Mouse (Mus musculus): Measurements from ENCODE around the gene Ankzf1. TPM values are rescaled to one million over a fixed set of nuclear protein-coding genes. Genes with fewer than 3 reads are reported as not detected.

The Ankzf1 gene
- polyA plus RNA-seq (2014; fragmentation: Nextera tagmentation; extraction: Ambion mirVana): 12.8 and 14.9 TPM in 2 replicates

GRCm38 (mm10) chr1:75191622-75192402 lies at the start of gene Ankzf1, which contains the start of gene Atg9a:
Gene Ankzf1 (plus strand): TSS chr1:75192151.
Gene Atg9a (minus strand): TSS chr1:75192196.
- under 1% methylated on average over 50 of the region's 56 CpGs for WGBS
- H3K4me1 ChIP-seq (replicated peaks; ENCODE audit: control insufficient read depth, insufficient read depth, low read length): no peaks in the 10 kb centered on the region
- ATAC-seq (ENCODE audit: low FRiP score) (peak; percentile 100), DNase-seq (ENCODE audit: low spot score) (peak; percentile 92)
- no peaks in the 10 kb centered on the region for H3K36me3 ChIP-seq (ENCODE audit: control insufficient read depth, insufficient read depth, low read length)
- no peaks in the 10 kb centered on the region for H3K27me3 ChIP-seq (ENCODE audit: control insufficient read depth, insufficient read depth, low read length)
- no peaks in the 10 kb centered on the region for H3K9me3 ChIP-seq (ENCODE audit: control insufficient read depth, low read length)
- H3K27ac ChIP-seq (ENCODE audit: low read depth, low read length): peak within 1 kb of the TSS; percentile 90
- peak within 1 kb of the TSS; percentile 78 for H3K4me3 ChIP-seq (ENCODE audit: low read depth, low read length)
- peak within 1 kb of the TSS; percentile 87 for H3K9ac ChIP-seq (ENCODE audit: low read depth, low read length)
- H3K4me2 ChIP-seq (replicated peaks; ENCODE audit: low read depth, low read length): peak within 1 kb of the TSS; percentile 95

- Histone ChIP-seq H3K9me3 (ENCODE audit: control insufficient read depth, low read length) (no peaks in the 10 kb centered on the region), H3K27me3 (ENCODE audit: control insufficient read depth, insufficient read depth, low read length) (no peaks in the 10 kb centered on the region), H3K27ac (ENCODE audit: low read depth, low read length) (peak within 1 kb of the TSS; percentile 95), H3K4me1 (replicated peaks; ENCODE audit: control insufficient read depth, insufficient read depth, low read length) (peaks cover 9% of the 10 kb centered on the region; the same call in 1 of the 2 replicates), H3K36me3 (ENCODE audit: control insufficient read depth, insufficient read depth, low read length) (peaks cover 11% of the 10 kb centered on the region; the same call in 1 of the 2 replicates), H3K9ac (ENCODE audit: low read depth, low read length) (peak within 1 kb of the TSS; percentile 85), H3K4me2 (replicated peaks; ENCODE audit: low read depth, low read length) (peak within 1 kb of the TSS; percentile 86), H3K4me3 (ENCODE audit: low read depth, low read length) (peak within 1 kb of the TSS; percentile 78)
- under 1% methylated on average over 83 of the region's 91 CpGs for WGBS
- peak; percentile 98 for DNase-seq (ENCODE audit: low spot score)
- ATAC-seq (ENCODE audit: low FRiP score): peak; percentile 91
These were observed 49.4 kb upstream of the Ankzf1 start, which contains the start of the genes Cnppd1 and Retreg2 for GRCm38 (mm10) chr1:75142301-75143261. Gene Cnppd1 (minus strand): TSS chr1:75142711. Gene Retreg2 (plus strand): TSS chr1:75142778.

- Histone ChIP-seq H3K36me3 (ENCODE audit: control insufficient read depth, insufficient read depth, low read length) (peaks cover 7% of the 10 kb centered on the region; the same call in 1 of the 2 replicates), H3K27ac (ENCODE audit: low read depth, low read length) (no peak overlapping the region), H3K9me3 (ENCODE audit: control insufficient read depth, low read length) (no peaks in the 10 kb centered on the region), H3K27me3 (ENCODE audit: control insufficient read depth, insufficient read depth, low read length) (no peaks in the 10 kb centered on the region), H3K4me3 (ENCODE audit: low read depth, low read length) (no peak overlapping the region), H3K9ac (ENCODE audit: low read depth, low read length) (no peak overlapping the region), H3K4me1 (replicated peaks; ENCODE audit: control insufficient read depth, insufficient read depth, low read length) (peaks cover 9% of the 10 kb centered on the region; the same call in 1 of the 2 replicates), H3K4me2 (replicated peaks; ENCODE audit: low read depth, low read length) (no peak overlapping the region)
- DNase-seq (ENCODE audit: low spot score) (no peak), ATAC-seq (ENCODE audit: low FRiP score) (no peak)
- WGBS: 92% methylated on average over 3 of the region's 3 CpGs
These were observed 46.4 kb upstream of the Ankzf1 start for GRCm38 (mm10) chr1:75145589-75145988.

GRCm38 (mm10) chr1:75147411-75148135 lies 44.4 kb upstream of the Ankzf1 start:
- DNase-seq (ENCODE audit: low spot score): no peak
- no peak overlapping the region for H3K27ac ChIP-seq (ENCODE audit: low read depth, low read length)
- H3K9me3 ChIP-seq (ENCODE audit: control insufficient read depth, low read length): no peaks in the 10 kb centered on the region
- ATAC-seq (ENCODE audit: low FRiP score): no peak
- peaks cover 7% of the 10 kb centered on the region; the same call in 1 of the 2 replicates for H3K36me3 ChIP-seq (ENCODE audit: control insufficient read depth, insufficient read depth, low read length)
- H3K4me2 ChIP-seq (replicated peaks; ENCODE audit: low read depth, low read length): no peak overlapping the region
- no peak overlapping the region for H3K4me3 ChIP-seq (ENCODE audit: low read depth, low read length)
- no peaks in the 10 kb centered on the region for H3K27me3 ChIP-seq (ENCODE audit: control insufficient read depth, insufficient read depth, low read length)
- no peak overlapping the region for H3K9ac ChIP-seq (ENCODE audit: low read depth, low read length)
- peaks cover 7% of the 10 kb centered on the region; the same call in 1 of the 2 replicates for H3K4me1 ChIP-seq (replicated peaks; ENCODE audit: control insufficient read depth, insufficient read depth, low read length)
- 85% methylated on average over 7 of the region's 7 CpGs for WGBS

GRCm38 (mm10) chr1:75148727-75149126 lies 43.2 kb upstream of the Ankzf1 start:
- no peak overlapping the region for H3K4me3 ChIP-seq (ENCODE audit: low read depth, low read length)
- ATAC-seq (ENCODE audit: low FRiP score) (no peak), DNase-seq (ENCODE audit: low spot score) (no peak)
- 92% methylated on average over 4 of the region's 4 CpGs for WGBS
- H3K27ac ChIP-seq (ENCODE audit: low read depth, low read length): no peak overlapping the region
- H3K9me3 ChIP-seq (ENCODE audit: control insufficient read depth, low read length): no peaks in the 10 kb centered on the region
- H3K9ac ChIP-seq (ENCODE audit: low read depth, low read length): no peak overlapping the region
- H3K4me1 ChIP-seq (replicated peaks; ENCODE audit: control insufficient read depth, insufficient read depth, low read length): 0 out of 2 replicates have a peak, but pooled peaks cover 5% of the 10 kb centered on the region
- H3K27me3 ChIP-seq (ENCODE audit: control insufficient read depth, insufficient read depth, low read length): no peaks in the 10 kb centered on the region
- peaks cover 7% of the 10 kb centered on the region; the same call in 1 of the 2 replicates for H3K36me3 ChIP-seq (ENCODE audit: control insufficient read depth, insufficient read depth, low read length)
- H3K4me2 ChIP-seq (replicated peaks; ENCODE audit: low read depth, low read length): no peak overlapping the region

GRCm38 (mm10) chr1:75155837-75156236 lies 36.1 kb upstream of the Ankzf1 start:
- Histone ChIP-seq H3K36me3 (ENCODE audit: control insufficient read depth, insufficient read depth, low read length) (no peaks in the 10 kb centered on the region), H3K4me3 (ENCODE audit: low read depth, low read length) (no peak overlapping the region), H3K9ac (ENCODE audit: low read depth, low read length) (no peak overlapping the region), H3K27ac (ENCODE audit: low read depth, low read length) (no peak overlapping the region), H3K4me1 (replicated peaks; ENCODE audit: control insufficient read depth, insufficient read depth, low read length) (no peaks in the 10 kb centered on the region), H3K4me2 (replicated peaks; ENCODE audit: low read depth, low read length) (no peak overlapping the region), H3K27me3 (ENCODE audit: control insufficient read depth, insufficient read depth, low read length) (no peaks in the 10 kb centered on the region), H3K9me3 (ENCODE audit: control insufficient read depth, low read length) (no peaks in the 10 kb centered on the region)
- WGBS: 74% methylated on average over 3 of the region's 3 CpGs
- ATAC-seq (ENCODE audit: low FRiP score): no peak
- DNase-seq (ENCODE audit: low spot score): no peak

GRCm38 (mm10) chr1:75158990-75159389 lies 33.0 kb upstream of the Ankzf1 start:
- no peaks in the 10 kb centered on the region for H3K27me3 ChIP-seq (ENCODE audit: control insufficient read depth, insufficient read depth, low read length)
- DNase-seq (ENCODE audit: low spot score) (no peak), ATAC-seq (ENCODE audit: low FRiP score) (no peak)
- H3K27ac ChIP-seq (ENCODE audit: low read depth, low read length): no peak overlapping the region
- no peak overlapping the region for H3K4me2 ChIP-seq (replicated peaks; ENCODE audit: low read depth, low read length)
- H3K4me3 ChIP-seq (ENCODE audit: low read depth, low read length): no peak overlapping the region
- no peaks in the 10 kb centered on the region for H3K36me3 ChIP-seq (ENCODE audit: control insufficient read depth, insufficient read depth, low read length)
- H3K9me3 ChIP-seq (ENCODE audit: control insufficient read depth, low read length): no peaks in the 10 kb centered on the region
- no peaks in the 10 kb centered on the region for H3K4me1 ChIP-seq (replicated peaks; ENCODE audit: control insufficient read depth, insufficient read depth, low read length)
- no peak overlapping the region for H3K9ac ChIP-seq (ENCODE audit: low read depth, low read length)

Data from hindbrain, embryonic 11.5 days (tissue).